Mouse (Mus musculus) kidney, adult 2 months (tissue): ENCODE data around the gene Dnajb4.

Experiments
- CTCF ChIP-seq: fragments of 200-500 bp; conservative IDR thresholded peaks from 2 replicates; pipeline ENCODE4 v1.5.1; 2011; ENCODE audit warnings: low read depth, mild to moderate bottlenecking, control low read depth, low read length, moderate library complexity, mixed read lengths; ENCODE audit not compliant: insufficient read depth, insufficient read length
- POLR2A ChIP-seq: fragments of 200-500 bp; IDR thresholded peaks from one replicate; pipeline ENCODE4 v1.6.1; 2011; ENCODE audit warnings: low read depth, low read length, control low read depth

GRCm38 (mm10) chr3:152179285-152179684 is 30.8 kb downstream of the Dnajb4 start:
- TF ChIP-seq CTCF = no peak
- no peak for TF ChIP-seq POLR2A
